Mouse (Mus musculus) embryonic fibroblast, embryonic 13.5 days (primary cell): Measurements from ENCODE around the gene 2310030G06Rik.

ENCODE experiments used
- CTCF ChIP-seq: IDR thresholded peaks from 2 replicates; pipeline ENCODE4 v1.5.1; 2011; ENCODE audit warnings: mild to moderate bottlenecking, control low read depth, low read length, moderate library complexity, borderline replicate concordance; ENCODE audit not compliant: insufficient read depth
- POLR2A ChIP-seq: IDR thresholded peaks from 2 replicates; pipeline ENCODE4 v1.6.1; 2011; ENCODE audit warnings: low read depth, mild to moderate bottlenecking, control low read depth, low read length, moderate library complexity

DNA sequence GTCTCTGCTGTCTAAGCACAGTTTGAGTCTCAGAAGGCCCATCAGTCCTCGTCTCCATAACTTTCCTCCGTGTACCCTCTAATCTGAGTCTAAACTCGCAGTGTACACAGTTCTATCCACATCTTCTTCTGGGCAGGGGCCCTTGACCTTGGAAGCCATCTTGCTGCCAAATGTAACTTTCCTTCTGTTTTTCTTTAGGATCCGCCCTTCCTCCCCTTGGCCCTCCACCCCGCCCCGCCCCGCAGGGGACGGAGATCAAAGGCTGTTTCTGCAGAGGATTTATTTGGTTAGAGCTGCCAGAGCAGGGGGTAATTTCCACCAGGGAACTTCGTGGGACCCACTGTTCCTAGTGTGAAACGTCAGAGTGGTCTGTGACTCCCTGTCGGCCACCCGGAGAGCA is 25.3 kb downstream of the 2310030G06Rik start:
- TF ChIP-seq CTCF = no peak
- no peak for TF ChIP-seq POLR2A
